Mouse (Mus musculus) macrophage (primary cell): ENCODE data around the gene Prss12. TPM values are rescaled to one million over a fixed set of nuclear protein-coding genes. Genes with fewer than 3 reads are reported as not detected.

Experiments used
- H3K27ac ChIP-seq: fragments of 350-480 bp; formaldehyde crosslinking; 2 replicates; pipeline ENCODE4 v1.9.0; 2021
- H3K36me3 ChIP-seq: fragments of 350-480 bp; formaldehyde crosslinking; 2 replicates; pipeline ENCODE4 v1.9.0; 2021; ENCODE audit errors: inconsistent target
- H3K4me3 ChIP-seq: fragments of 350-480 bp; formaldehyde crosslinking; 2 replicates; pipeline ENCODE4 v1.9.0; 2021; ENCODE audit errors: inconsistent target
- H3K79me2 ChIP-seq: fragments of 350-480 bp; formaldehyde crosslinking; 2 replicates; pipeline ENCODE4 v1.9.0; 2021; ENCODE audit errors: inconsistent target
- WGBS: methylation state at CpG from one replicate; pipeline ENCODE4 v1.1.7; 2026; ENCODE audit warnings: inconsistent platforms; ENCODE audit not compliant: missing documents; 5-methylcytosine and 5-hydroxymethylcytosine counted together
- polyA plus RNA-seq: library from polyadenylated mRNA; stranded (reverse); fragments of 250-400 nt; gene quantifications from 3 replicates; pipeline ENCODE4 v1.2.4, GENCODE M21; 2018; ENCODE audit warnings: inconsistent platforms
- total RNA-seq, 78 experiments: library from RNA; depleted of rRNA; stranded (reverse); fragments of 250-400 nt; gene quantifications; 1 replicate in 9 of 78; 2 replicates in 24 of 78; 3 replicates in 43 of 78; 4 replicates in 2 of 78; pipeline ENCODE4 v1.2.4; 2018; ENCODE audit warnings: inconsistent platforms in 56 of 78

The Prss12 gene
- under 1 TPM in 1 of 26 experiments, not detected in 25; 0.47 TPM for total RNA-seq (2018; cell fraction: chromatin; rRNA removed)
- total RNA-seq (2018; cell fraction: cytosol; rRNA removed): not detected
- total RNA-seq (2018; cell fraction: nucleus; rRNA removed): not detected
- not detected in 3 replicates for polyA plus RNA-seq

- H3K36me3 ChIP-seq: no peaks in the 10 kb centered on the region
- WGBS: 2% methylated on average over 75 of the region's 84 CpGs
- no peak within 1 kb of the TSS for H3K27ac ChIP-seq
- no peak within 1 kb of the TSS for H3K4me3 ChIP-seq
- H3K79me2 ChIP-seq: no peaks in the 10 kb centered on the region
These were observed at the start of gene Prss12 for GRCm38 (mm10) chr3:123446708-123447537. Gene Prss12, plus strand, starts transcription at chr3:123446913.

GRCm38 (mm10) chr3:123397562-123398481 lies 48.9 kb upstream of the Prss12 start:
- H3K4me3 ChIP-seq: no peak overlapping the region
- no peaks in the 10 kb centered on the region for H3K79me2 ChIP-seq
- 87% methylated on average over 9 of the region's 9 CpGs for WGBS
- no peak overlapping the region for H3K27ac ChIP-seq
- no peaks in the 10 kb centered on the region for H3K36me3 ChIP-seq

DNA sequence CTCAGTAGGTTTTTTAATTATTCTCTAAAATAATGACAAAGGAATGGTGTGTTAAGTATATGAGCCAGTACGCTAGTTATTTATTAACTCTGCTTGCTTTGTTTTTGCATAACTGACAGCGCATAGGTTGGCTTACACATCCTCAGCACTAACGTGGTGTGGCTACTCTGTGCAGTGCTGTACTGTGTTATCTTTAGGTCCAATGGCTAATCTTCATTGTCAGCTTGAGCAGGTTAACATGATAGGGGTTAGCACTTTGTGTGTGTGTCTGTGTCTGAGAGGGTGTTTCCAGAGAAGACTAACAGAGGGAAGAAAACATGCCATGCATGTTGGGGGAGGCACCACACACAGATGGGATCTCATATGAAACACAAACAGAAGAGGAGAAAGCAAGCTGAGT lies 41.8 kb upstream of the Prss12 start:
- 82% methylated on average over 3 of the region's 3 CpGs for WGBS
- no peaks in the 10 kb centered on the region for H3K79me2 ChIP-seq
- H3K4me3 ChIP-seq: no peak overlapping the region
- no peak overlapping the region for H3K27ac ChIP-seq
- H3K36me3 ChIP-seq: no peaks in the 10 kb centered on the region

GRCm38 (mm10) chr3:123411821-123412578 lies 34.7 kb upstream of the Prss12 start:
- H3K4me3 ChIP-seq: no peak overlapping the region
- no peak overlapping the region for H3K27ac ChIP-seq
- no peaks in the 10 kb centered on the region for H3K79me2 ChIP-seq
- no peaks in the 10 kb centered on the region for H3K36me3 ChIP-seq
- WGBS: 83% methylated on average over 6 of the region's 6 CpGs

GRCm38 (mm10) chr3:123413173-123413572 lies 33.5 kb upstream of the Prss12 start:
- Histone ChIP-seq H3K27ac (no peak overlapping the region), H3K79me2 (no peaks in the 10 kb centered on the region), H3K4me3 (no peak overlapping the region), H3K36me3 (no peaks in the 10 kb centered on the region)
- 91% methylated on average over 5 of the region's 5 CpGs for WGBS

GRCm38 (mm10) chr3:123425647-123426046 lies 21.1 kb upstream of the Prss12 start:
- H3K79me2 ChIP-seq: no peaks in the 10 kb centered on the region
- H3K27ac ChIP-seq: no peak overlapping the region
- 76% methylated on average over 2 of the region's 2 CpGs for WGBS
- H3K4me3 ChIP-seq: no peak overlapping the region
- no peaks in the 10 kb centered on the region for H3K36me3 ChIP-seq

- Histone ChIP-seq H3K4me3 (no peak overlapping the region), H3K79me2 (no peaks in the 10 kb centered on the region), H3K36me3 (no peaks in the 10 kb centered on the region), H3K27ac (no peak overlapping the region)
- WGBS: 75% methylated on average over 4 of the region's 4 CpGs
These were observed 18.7 kb upstream of the Prss12 start for GRCm38 (mm10) chr3:123428005-123428404.

DNA sequence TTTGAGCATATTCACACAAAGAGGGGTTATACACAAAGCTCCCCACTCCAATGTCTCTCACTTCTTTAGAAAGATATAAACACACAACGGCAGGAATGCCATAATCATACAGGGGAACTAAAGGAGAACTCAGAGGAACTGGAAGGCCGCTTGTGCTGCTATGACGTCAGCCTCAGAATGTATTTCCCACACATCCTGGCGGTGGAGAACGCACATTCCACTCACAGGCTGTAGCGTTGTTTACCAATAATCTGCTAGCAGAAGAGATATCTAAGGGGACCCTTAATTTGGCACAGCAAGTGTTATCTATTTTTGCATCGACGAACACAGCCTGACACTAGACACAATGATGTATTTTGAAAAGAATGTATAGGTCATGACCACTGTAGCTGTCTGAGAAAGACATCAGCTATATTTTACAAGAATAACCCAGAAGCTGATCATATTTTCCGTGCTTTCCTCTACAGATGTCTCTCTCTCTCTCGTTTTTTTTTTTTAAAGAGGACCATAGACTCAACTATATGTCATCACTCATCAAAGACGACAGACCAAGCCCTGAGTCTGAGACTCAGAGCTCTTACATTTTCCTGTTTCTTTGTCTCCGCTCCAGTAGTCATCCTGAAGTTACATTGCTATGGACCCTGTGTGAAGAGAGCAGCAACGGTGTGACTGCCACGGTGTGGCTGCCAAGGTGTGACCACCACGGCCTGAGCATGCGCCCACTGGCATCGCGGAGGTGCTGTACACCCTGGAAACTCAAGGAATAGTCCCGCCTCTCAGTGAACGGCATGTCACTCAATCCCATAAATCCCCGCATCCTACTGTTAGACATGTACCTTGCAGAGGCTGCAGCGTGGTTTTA lies 16.9 kb upstream of the Prss12 start:
- Histone ChIP-seq H3K36me3 (no peaks in the 10 kb centered on the region), H3K4me3 (no peak overlapping the region), H3K79me2 (no peaks in the 10 kb centered on the region), H3K27ac (no peak overlapping the region)
- WGBS: 79% methylated on average over 22 of the region's 22 CpGs

GRCm38 (mm10) chr3:123431951-123432674 lies 14.6 kb upstream of the Prss12 start:
- 52% methylated on average over 5 of the region's 5 CpGs for WGBS
- H3K79me2 ChIP-seq: no peaks in the 10 kb centered on the region
- no peak overlapping the region for H3K27ac ChIP-seq
- no peaks in the 10 kb centered on the region for H3K36me3 ChIP-seq
- H3K4me3 ChIP-seq: no peak overlapping the region

DNA sequence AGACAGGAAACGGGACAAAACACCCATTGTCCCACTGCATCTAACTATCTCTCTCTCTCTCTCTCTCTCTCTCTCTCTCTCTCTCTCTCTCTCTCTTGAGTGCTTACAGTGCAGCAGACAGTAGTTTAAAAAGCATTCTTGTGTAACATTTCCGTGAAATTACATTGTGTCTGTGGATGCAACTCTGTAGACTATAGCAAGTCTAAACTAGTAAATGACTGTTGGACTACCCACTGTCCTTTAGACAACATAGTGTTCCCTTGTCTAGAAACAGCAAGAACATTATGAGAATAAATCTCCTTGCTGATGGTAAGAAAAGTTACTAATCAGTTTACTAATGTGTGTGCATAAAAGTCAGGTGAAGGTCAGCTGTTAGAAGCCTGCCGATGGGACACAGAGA lies 13.4 kb upstream of the Prss12 start:
- Histone ChIP-seq H3K27ac (no peak overlapping the region), H3K4me3 (no peak overlapping the region), H3K79me2 (no peaks in the 10 kb centered on the region), H3K36me3 (no peaks in the 10 kb centered on the region)
- 77% methylated on average over 3 of the region's 3 CpGs for whole genome bisulfite sequencing

- 91% methylated on average over 1 of the region's 1 CpGs for WGBS
- Histone ChIP-seq H3K79me2 (no peaks in the 10 kb centered on the region), H3K4me3 (no peak overlapping the region), H3K27ac (no peak overlapping the region), H3K36me3 (no peaks in the 10 kb centered on the region)
These were observed 9.1 kb upstream of the Prss12 start for GRCm38 (mm10) chr3:123437608-123438007.

DNA sequence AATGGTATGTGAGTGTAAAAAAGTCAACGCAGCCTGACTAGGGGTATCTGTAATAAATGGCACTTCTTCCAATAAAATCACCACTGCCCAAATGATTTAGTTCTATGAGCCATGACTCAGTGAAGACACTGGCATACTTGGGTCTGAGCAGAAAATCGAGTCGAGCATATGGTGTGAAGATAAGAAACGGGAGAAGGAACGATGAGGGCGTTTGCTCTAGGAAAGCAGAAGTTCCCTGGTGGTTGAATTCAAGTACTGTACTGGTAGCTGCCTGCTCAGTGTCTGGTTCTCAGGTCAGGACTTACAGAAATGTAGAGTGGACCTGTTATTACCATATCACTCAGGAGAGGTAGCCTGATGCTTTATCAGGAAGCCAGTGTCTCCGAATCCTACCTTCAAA lies 6.2 kb upstream of the Prss12 start:
- Histone ChIP-seq H3K79me2 (no peaks in the 10 kb centered on the region), H3K36me3 (no peaks in the 10 kb centered on the region), H3K27ac (no peak overlapping the region), H3K4me3 (no peak overlapping the region)
- 16% methylated on average over 7 of the region's 7 CpGs for WGBS

DNA sequence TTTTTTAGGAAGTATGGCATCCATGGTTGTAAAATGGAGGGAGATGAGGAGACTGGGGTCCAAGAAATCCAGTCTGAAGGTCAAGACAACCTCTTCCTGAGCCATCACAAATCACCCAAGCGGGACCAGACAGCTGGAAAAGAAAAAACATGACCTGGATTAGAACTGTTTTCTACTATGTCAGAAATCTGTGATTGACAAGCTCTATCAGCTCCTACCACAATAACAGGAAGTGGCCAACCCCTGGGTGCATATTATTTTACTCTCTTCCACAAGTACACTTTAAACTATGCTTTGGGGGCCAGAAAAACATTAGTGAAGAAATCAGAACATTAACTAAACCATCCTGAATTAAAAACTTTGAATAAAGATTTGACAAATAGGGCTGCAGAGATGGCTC lies 2.2 kb upstream of the Prss12 start:
- H3K36me3 ChIP-seq: no peaks in the 10 kb centered on the region
- no peak overlapping the region for H3K27ac ChIP-seq
- no peaks in the 10 kb centered on the region for H3K79me2 ChIP-seq
- 75% methylated on average over 1 of the region's 1 CpGs for WGBS
- H3K4me3 ChIP-seq: no peak overlapping the region
